Mouse (Mus musculus) limb, embryonic 13.5 days (tissue): ENCODE measurements around the gene Ccnt2. TPM values are rescaled to one million over a fixed set of nuclear protein-coding genes. Genes with fewer than 3 reads are reported as not detected.

Source experiments
- ATAC-seq: fragments of 200-750 bp; cut with Nextera tagmentation; 2 replicates; pipeline ENCODE4 v1.8.0; 2017; ENCODE audit warnings: low read depth, moderate number of reproducible peaks, moderate TSS enrichment; ENCODE audit not compliant: low FRiP score
- H3K27ac ChIP-seq: fragments of 300-500 bp; sonication (generic); 2 replicates; pipeline ENCODE4 v1.5.1; 2015; ENCODE audit warnings: inconsistent platforms, mild to moderate bottlenecking, moderate library complexity
- H3K27me3 ChIP-seq: fragments of 300-500 bp; sonication (generic); 2 replicates; pipeline ENCODE4 v1.6.1; 2015; ENCODE audit warnings: mild to moderate bottlenecking, inconsistent platforms
- H3K36me3 ChIP-seq: fragments of 300-500 bp; sonication (generic); 2 replicates; pipeline ENCODE4 v1.6.1; 2015; ENCODE audit warnings: inconsistent platforms, mild to moderate bottlenecking, moderate library complexity
- H3K4me1 ChIP-seq: fragments of 300-500 bp; sonication (generic); 2 replicates; pipeline ENCODE4 v1.6.1; 2015; ENCODE audit warnings: inconsistent platforms
- H3K4me2 ChIP-seq: fragments of 300-500 bp; sonication (generic); replicated peaks from 2 replicates; pipeline ENCODE4 v1.6.1; 2015; ENCODE audit warnings: inconsistent platforms, mild to moderate bottlenecking, moderate library complexity
- H3K4me3 ChIP-seq: fragments of 300-500 bp; sonication (generic); 2 replicates; pipeline ENCODE4 v1.5.1; 2015; ENCODE audit warnings: moderate library complexity, mild to moderate bottlenecking, inconsistent platforms
- H3K9ac ChIP-seq: fragments of 300-500 bp; sonication (generic); 2 replicates; pipeline ENCODE4 v1.6.1; 2015; ENCODE audit warnings: mild to moderate bottlenecking, inconsistent platforms
- H3K9me3 ChIP-seq: fragments of 300-500 bp; sonication (generic); 2 replicates; pipeline ENCODE4 v1.6.1; 2016; ENCODE audit warnings: inconsistent platforms
- WGBS: fragments of 180-500 bp; shearing (Covaris S2); methylation state at CpG from one replicate; pipeline ENCODE4 v1.1.7; 2015; 5-methylcytosine and 5-hydroxymethylcytosine counted together
- polyA plus RNA-seq: library from polyadenylated mRNA; unstranded; fragments of >200 nt; fragmentation: Nextera tagmentation; extraction: Ambion mirVana; gene quantifications from 2 replicates; pipeline ENCODE4 v1.2.1, GENCODE M21; 2015

Gene Ccnt2
- polyA plus RNA-seq, 1 experiment from 2014 or later = 112 TPM

- no peaks in the 10 kb centered on the region for H3K4me1 ChIP-seq
- ATAC-seq = no peak
- H3K9ac ChIP-seq = no peak overlapping the region
- no peak overlapping the region for H3K27ac ChIP-seq
- H3K36me3 ChIP-seq = peaks cover 38% of the 10 kb centered on the region
- whole genome bisulfite sequencing = 73% methylated on average over 4 of the region's 4 CpGs
- H3K4me2 ChIP-seq = no peak overlapping the region
- H3K4me3 ChIP-seq = no peak overlapping the region
- H3K9me3 ChIP-seq = no peaks in the 10 kb centered on the region
- H3K27me3 ChIP-seq = no peaks in the 10 kb centered on the region
Measured at GRCm38 (mm10) chr1:127796341-127796740, 22.4 kb downstream of the Ccnt2 start.

GRCm38 (mm10) chr1:127796752-127797151, 22.8 kb downstream of the Ccnt2 start:
- WGBS = 74% methylated on average over 1 of the region's 1 CpGs
- H3K36me3 ChIP-seq = peaks cover 41% of the 10 kb centered on the region
- H3K4me2 ChIP-seq = no peak overlapping the region
- H3K9ac ChIP-seq = no peak overlapping the region
- no peaks in the 10 kb centered on the region for H3K9me3 ChIP-seq
- no peak overlapping the region for H3K4me3 ChIP-seq
- no peaks in the 10 kb centered on the region for H3K27me3 ChIP-seq
- no peak for ATAC-seq
- no peak overlapping the region for H3K27ac ChIP-seq
- H3K4me1 ChIP-seq = no peaks in the 10 kb centered on the region

- Histone ChIP-seq H3K9ac (no peak overlapping the region), H3K27me3 (no peaks in the 10 kb centered on the region), H3K36me3 (peaks cover 59% of the 10 kb centered on the region), H3K4me1 (no peaks in the 10 kb centered on the region), H3K27ac (no peak overlapping the region), H3K4me3 (no peak overlapping the region), H3K4me2 (no peak overlapping the region), H3K9me3 (no peaks in the 10 kb centered on the region)
- ATAC-seq = no peak
- WGBS = 90% methylated on average over 8 of the region's 8 CpGs
Measured at GRCm38 (mm10) chr1:127802916-127803315, 29.0 kb downstream of the Ccnt2 start.

- 95% methylated on average over 7 of the region's 7 CpGs for WGBS
- Histone ChIP-seq H3K9me3 (no peaks in the 10 kb centered on the region), H3K4me3 (no peak overlapping the region), H3K27ac (no peak overlapping the region), H3K4me1 (no peaks in the 10 kb centered on the region), H3K27me3 (no peaks in the 10 kb centered on the region), H3K36me3 (peaks cover 23% of the 10 kb centered on the region), H3K4me2 (no peak overlapping the region), H3K9ac (no peak overlapping the region)
- ATAC-seq = no peak
Measured at GRCm38 (mm10) chr1:127808671-127809070, 34.7 kb downstream of the Ccnt2 start.

GRCm38 (mm10) chr1:127812929-127813328, 39.0 kb downstream of the Ccnt2 start:
- Histone ChIP-seq H3K27ac (no peak overlapping the region), H3K36me3 (no peaks in the 10 kb centered on the region), H3K9ac (no peak overlapping the region), H3K4me3 (no peak overlapping the region), H3K4me2 (no peak overlapping the region), H3K4me1 (no peaks in the 10 kb centered on the region), H3K27me3 (no peaks in the 10 kb centered on the region), H3K9me3 (no peaks in the 10 kb centered on the region)
- WGBS = 72% methylated on average over 7 of the region's 7 CpGs
- ATAC-seq = no peak

- no peaks in the 10 kb centered on the region for H3K4me1 ChIP-seq
- no peaks in the 10 kb centered on the region for H3K27me3 ChIP-seq
- H3K9ac ChIP-seq = no peak overlapping the region
- no peak overlapping the region for H3K4me2 ChIP-seq
- no peak overlapping the region for H3K27ac ChIP-seq
- no peak for ATAC-seq
- H3K4me3 ChIP-seq = no peak overlapping the region
- 85% methylated on average over 6 of the region's 6 CpGs for WGBS
- no peaks in the 10 kb centered on the region for H3K36me3 ChIP-seq
- H3K9me3 ChIP-seq = no peaks in the 10 kb centered on the region
Measured at GRCm38 (mm10) chr1:127816381-127816780, 42.4 kb downstream of the Ccnt2 start.

- no peak overlapping the region for H3K9ac ChIP-seq
- no peak overlapping the region for H3K4me2 ChIP-seq
- no peak overlapping the region for H3K27ac ChIP-seq
- WGBS = 11% methylated on average over 2 of the region's 2 CpGs
- H3K27me3 ChIP-seq = no peaks in the 10 kb centered on the region
- H3K9me3 ChIP-seq = no peaks in the 10 kb centered on the region
- H3K36me3 ChIP-seq = no peaks in the 10 kb centered on the region
- ATAC-seq = no peak
- H3K4me1 ChIP-seq = no peaks in the 10 kb centered on the region
- no peak overlapping the region for H3K4me3 ChIP-seq
Measured at GRCm38 (mm10) chr1:127827325-127827724, 53.4 kb downstream of the Ccnt2 start.

GRCm38 (mm10) chr1:127830215-127830921, 56.4 kb downstream of the Ccnt2 start:
- ATAC-seq = no peak
- 83% methylated on average over 13 of the region's 13 CpGs for WGBS

GRCm38 (mm10) chr1:127833714-127834113, 59.8 kb downstream of the Ccnt2 start:
- WGBS = 37% methylated on average over 2 of the region's 2 CpGs
- H3K4me3 ChIP-seq = no peak overlapping the region
- no peak for ATAC-seq
- no peaks in the 10 kb centered on the region for H3K4me1 ChIP-seq
- H3K9me3 ChIP-seq = no peaks in the 10 kb centered on the region
- no peaks in the 10 kb centered on the region for H3K27me3 ChIP-seq
- H3K9ac ChIP-seq = no peak overlapping the region
- H3K36me3 ChIP-seq = no peaks in the 10 kb centered on the region
- no peak overlapping the region for H3K27ac ChIP-seq
- H3K4me2 ChIP-seq = no peak overlapping the region

More at GRCm38 (mm10) chr1:127830215-127830921, 56.4 kb downstream of the Ccnt2 start:
- Histone ChIP-seq H3K27ac (no peak overlapping the region), H3K4me2 (no peak overlapping the region), H3K36me3 (no peaks in the 10 kb centered on the region), H3K9me3 (no peaks in the 10 kb centered on the region), H3K4me1 (no peaks in the 10 kb centered on the region), H3K4me3 (no peak overlapping the region), H3K9ac (no peak overlapping the region), H3K27me3 (no peaks in the 10 kb centered on the region)

GRCm38 (mm10) chr1:127834202-127834601, 60.2 kb downstream of the Ccnt2 start:
- H3K4me1 ChIP-seq = no peaks in the 10 kb centered on the region
- H3K4me2 ChIP-seq = no peak overlapping the region
- no peak overlapping the region for H3K4me3 ChIP-seq
- no peaks in the 10 kb centered on the region for H3K9me3 ChIP-seq
- 70% methylated on average over 4 of the region's 4 CpGs for WGBS
- no peak for ATAC-seq
- no peaks in the 10 kb centered on the region for H3K27me3 ChIP-seq
- H3K9ac ChIP-seq = no peak overlapping the region
- H3K36me3 ChIP-seq = no peaks in the 10 kb centered on the region
- H3K27ac ChIP-seq = no peak overlapping the region

- H3K4me1 ChIP-seq = no peaks in the 10 kb centered on the region
- no peak overlapping the region for H3K4me3 ChIP-seq
- 36% methylated on average over 4 of the region's 4 CpGs for WGBS
- H3K9me3 ChIP-seq = no peaks in the 10 kb centered on the region
- ATAC-seq = no peak
- H3K27ac ChIP-seq = no peak overlapping the region
- H3K9ac ChIP-seq = no peak overlapping the region
- no peaks in the 10 kb centered on the region for H3K27me3 ChIP-seq
- H3K4me2 ChIP-seq = no peak overlapping the region
- H3K36me3 ChIP-seq = no peaks in the 10 kb centered on the region
Measured at GRCm38 (mm10) chr1:127836619-127837018, 62.7 kb downstream of the Ccnt2 start.

- Histone ChIP-seq H3K4me3 (no peak overlapping the region), H3K9me3 (no peaks in the 10 kb centered on the region), H3K27me3 (no peaks in the 10 kb centered on the region), H3K4me1 (no peaks in the 10 kb centered on the region), H3K36me3 (no peaks in the 10 kb centered on the region), H3K9ac (no peak overlapping the region), H3K27ac (no peak overlapping the region), H3K4me2 (no peak overlapping the region)
- 69% methylated on average over 1 of the region's 1 CpGs for WGBS
- ATAC-seq = no peak
Measured at GRCm38 (mm10) chr1:127838602-127839001, 64.6 kb downstream of the Ccnt2 start.

GRCm38 (mm10) chr1:127845472-127845871, 71.5 kb downstream of the Ccnt2 start:
- Histone ChIP-seq H3K27ac (no peak overlapping the region), H3K9ac (no peak overlapping the region), H3K4me1 (no peaks in the 10 kb centered on the region), H3K4me2 (no peak overlapping the region), H3K27me3 (no peaks in the 10 kb centered on the region), H3K9me3 (no peaks in the 10 kb centered on the region), H3K4me3 (no peak overlapping the region), H3K36me3 (no peaks in the 10 kb centered on the region)
- WGBS = 78% methylated on average over 5 of the region's 5 CpGs
- no peak for ATAC-seq
